Mouse (Mus musculus) spleen, adult 18-20 months (tissue): ENCODE results near the gene Trpm5.

Experiments
- DNase-seq, 2 experiments: peaks; one replicate each; pipeline ENCODE4 v3.0.0; 2022; ENCODE audit warnings: mixed read lengths in 2 of 2

Trpm5 gene

GRCm38 (mm10) chr7:143105258-143105897 lies 10.9 kb upstream of the Trpm5 start:
- no peak for DNase-seq

GRCm38 (mm10) chr7:143100759-143101158 lies 6.3 kb upstream of the Trpm5 start:
- no peak for DNase-seq

GRCm38 (mm10) chr7:143095554-143095907 lies 1.1 kb upstream of the Trpm5 start:
- DNase-seq: no peak

GRCm38 (mm10) chr7:143093847-143094246 lies 595 bp downstream of the Trpm5 start:
- no peak for DNase-seq

GRCm38 (mm10) chr7:143087070-143087579 lies 7.3 kb downstream of the Trpm5 start:
- no peak for DNase-seq

GRCm38 (mm10) chr7:143086366-143086765 lies 8.1 kb downstream of the Trpm5 start:
- DNase-seq: peak; percentile 48 to 76

GRCm38 (mm10) chr7:143083708-143084107 lies 10.7 kb downstream of the Trpm5 start:
- no peak for DNase-seq

- no peak for DNase-seq
These were observed 12.4 kb downstream of the Trpm5 start for GRCm38 (mm10) chr7:143082024-143082423.

GRCm38 (mm10) chr7:143077351-143077750 lies 17.1 kb downstream of the Trpm5 start:
- DNase-seq: no peak

- no peak for DNase-seq
These were observed 19.0 kb downstream of the Trpm5 start for GRCm38 (mm10) chr7:143075394-143075793.

GRCm38 (mm10) chr7:143073086-143073485 lies 21.4 kb downstream of the Trpm5 start:
- DNase-seq: peak in 1 of 2 experiments; percentile 53

GRCm38 (mm10) chr7:143072605-143073004 lies 21.8 kb downstream of the Trpm5 start:
- DNase-seq: no peak

GRCm38 (mm10) chr7:143070506-143071070 lies 23.9 kb downstream of the Trpm5 start:
- no peak for DNase-seq

GRCm38 (mm10) chr7:143069751-143070400 lies 24.6 kb downstream of the Trpm5 start:
- DNase-seq: peak in 1 of 2 experiments; percentile 24

- DNase-seq: peak; percentile 85 to 93
These were observed 25.4 kb downstream of the Trpm5 start, which contains the start of gene Tssc4 for GRCm38 (mm10) chr7:143068882-143069591. Gene Tssc4, plus strand, starts transcription at chr7:143069249.

GRCm38 (mm10) chr7:143068316-143068881 lies 26.0 kb downstream of the Trpm5 start:
- peak; percentile 36 to 39 for DNase-seq

GRCm38 (mm10) chr7:143067897-143068296 lies 26.5 kb downstream of the Trpm5 start:
- DNase-seq: no peak

GRCm38 (mm10) chr7:143067469-143067868 lies 27.0 kb downstream of the Trpm5 start:
- no peak for DNase-seq

- DNase-seq: no peak
These were observed 28.8 kb downstream of the Trpm5 start for GRCm38 (mm10) chr7:143065692-143066091.

GRCm38 (mm10) chr7:143064226-143064625 lies 30.2 kb downstream of the Trpm5 start:
- no peak for DNase-seq

GRCm38 (mm10) chr7:143062704-143063103 lies 31.7 kb downstream of the Trpm5 start:
- DNase-seq: no peak

GRCm38 (mm10) chr7:143059202-143059870 lies 35.1 kb downstream of the Trpm5 start:
- no peak for DNase-seq
